Mouse (Mus musculus): ENCODE measurements at regions not wholly inside any gene's neighbourhood (a gene's known extent, or its start where the extent isn't known, plus 50 kb on each side); places are given as distances from the start of the nearest gene placed in this dataset.

GRCm38 (mm10) chr2:48432545-48432944 is 381.4 kb upstream of the Acvr2a start:
- ATAC-seq (ENCODE audit: low FRiP score, low TSS enrichment): peak; percentile 76
- 47% methylated on average over 1 of the region's 1 CpGs for WGBS
- Histone ChIP-seq H3K9ac (ENCODE audit: low read length) (no peak overlapping the region), H3K4me3 (ENCODE audit: low read depth, low read length) (no peak overlapping the region), H3K27me3 (ENCODE audit: control insufficient read depth, insufficient read depth, low read length) (no peaks in the 10 kb centered on the region), H3K4me1 (replicated peaks; ENCODE audit: control insufficient read depth, insufficient read depth) (no peaks in the 10 kb centered on the region), H3K36me3 (ENCODE audit: control insufficient read depth, insufficient read depth, low read length) (no peaks in the 10 kb centered on the region), H3K27ac (replicated peaks) (peak overlapping the region; percentile 82), H3K4me2 (replicated peaks; ENCODE audit: low read depth) (no peak overlapping the region), H3K9me3 (ENCODE audit: control insufficient read depth, low read length) (no peaks in the 10 kb centered on the region)
- no peak for DNase-seq (ENCODE audit: low spot score)
- TF ChIP-seq CTCF (IDR thresholded peaks at IDR 0.05; ENCODE audit: low read depth) (no peak), EP300 (optimal IDR thresholded peaks at IDR 0.05) (no peak)

GRCm38 (mm10) chr2:48441296-48441990 is 372.5 kb upstream of the Acvr2a start:
- DNase-seq (ENCODE audit: low spot score) (peak; percentile 81), ATAC-seq (ENCODE audit: low FRiP score, low TSS enrichment) (peak; percentile 86)
- no peaks in the 10 kb centered on the region for H3K9me3 ChIP-seq (ENCODE audit: control insufficient read depth, low read length)
- H3K27ac ChIP-seq (replicated peaks): peak overlapping the region; percentile 78
- no peak for TF ChIP-seq EP300 (optimal IDR thresholded peaks at IDR 0.05)
- no peak; the same call in 1 of the 2 replicates for TF ChIP-seq CTCF (IDR thresholded peaks at IDR 0.05; ENCODE audit: low read depth)
- no peaks in the 10 kb centered on the region for H3K4me1 ChIP-seq (replicated peaks; ENCODE audit: control insufficient read depth, insufficient read depth)
- H3K36me3 ChIP-seq (ENCODE audit: control insufficient read depth, insufficient read depth, low read length): no peaks in the 10 kb centered on the region
- no peaks in the 10 kb centered on the region for H3K27me3 ChIP-seq (ENCODE audit: control insufficient read depth, insufficient read depth, low read length)
- H3K4me3 ChIP-seq (ENCODE audit: low read depth, low read length): no peak overlapping the region
- H3K4me2 ChIP-seq (replicated peaks; ENCODE audit: low read depth): peak overlapping the region; percentile 39
- H3K9ac ChIP-seq (ENCODE audit: low read length): no peak overlapping the region
- 33% methylated on average over 11 of the region's 11 CpGs for WGBS

- no peaks in the 10 kb centered on the region for H3K27me3 ChIP-seq (ENCODE audit: control insufficient read depth, insufficient read depth, low read length)
- ATAC-seq (ENCODE audit: low FRiP score, low TSS enrichment) (peak; percentile 81), DNase-seq (ENCODE audit: low spot score) (peak; percentile 30)
- WGBS: 46% methylated on average over 10 of the region's 10 CpGs
- H3K4me2 ChIP-seq (replicated peaks; ENCODE audit: low read depth): peak overlapping the region; percentile 39
- no peak overlapping the region for H3K9ac ChIP-seq (ENCODE audit: low read length)
- H3K4me3 ChIP-seq (ENCODE audit: low read depth, low read length): no peak overlapping the region
- no peaks in the 10 kb centered on the region for H3K9me3 ChIP-seq (ENCODE audit: control insufficient read depth, low read length)
- H3K27ac ChIP-seq (replicated peaks): peak overlapping the region; percentile 79
- H3K36me3 ChIP-seq (ENCODE audit: control insufficient read depth, insufficient read depth, low read length): no peaks in the 10 kb centered on the region
- H3K4me1 ChIP-seq (replicated peaks; ENCODE audit: control insufficient read depth, insufficient read depth): no peaks in the 10 kb centered on the region
- TF ChIP-seq EP300 (optimal IDR thresholded peaks at IDR 0.05): peak; percentile 65
- 0 out of 2 replicates have a peak, but pooled peaks have one; percentile 9 for TF ChIP-seq CTCF (IDR thresholded peaks at IDR 0.05; ENCODE audit: low read depth)
Measured at GRCm38 (mm10) chr2:48441991-48442544, 371.8 kb upstream of the Acvr2a start.

GRCm38 (mm10) chr2:48445898-48446604 is 367.9 kb upstream of the Acvr2a start:
- ATAC-seq (ENCODE audit: low FRiP score, low TSS enrichment) (0 out of 2 replicates have a peak, but pooled peaks have one; percentile 38), DNase-seq (ENCODE audit: low spot score) (no peak)
- Histone ChIP-seq H3K36me3 (ENCODE audit: control insufficient read depth, insufficient read depth, low read length) (no peaks in the 10 kb centered on the region), H3K4me3 (ENCODE audit: low read depth, low read length) (no peak overlapping the region), H3K27ac (replicated peaks) (no peak overlapping the region), H3K9ac (ENCODE audit: low read length) (no peak overlapping the region), H3K9me3 (ENCODE audit: control insufficient read depth, low read length) (no peaks in the 10 kb centered on the region), H3K4me2 (replicated peaks; ENCODE audit: low read depth) (no peak overlapping the region), H3K27me3 (ENCODE audit: control insufficient read depth, insufficient read depth, low read length) (no peaks in the 10 kb centered on the region), H3K4me1 (replicated peaks; ENCODE audit: control insufficient read depth, insufficient read depth) (no peaks in the 10 kb centered on the region)
- TF ChIP-seq CTCF (IDR thresholded peaks at IDR 0.05; ENCODE audit: low read depth): no peak
- TF ChIP-seq EP300 (optimal IDR thresholded peaks at IDR 0.05): no peak
- 43% methylated on average over 5 of the region's 5 CpGs for WGBS

GRCm38 (mm10) chr2:48446617-48447016 is 367.3 kb upstream of the Acvr2a start:
- Histone ChIP-seq H3K9ac (ENCODE audit: low read length) (no peak overlapping the region), H3K4me3 (ENCODE audit: low read depth, low read length) (no peak overlapping the region), H3K4me1 (replicated peaks; ENCODE audit: control insufficient read depth, insufficient read depth) (no peaks in the 10 kb centered on the region), H3K4me2 (replicated peaks; ENCODE audit: low read depth) (no peak overlapping the region), H3K36me3 (ENCODE audit: control insufficient read depth, insufficient read depth, low read length) (no peaks in the 10 kb centered on the region), H3K27me3 (ENCODE audit: control insufficient read depth, insufficient read depth, low read length) (no peaks in the 10 kb centered on the region), H3K9me3 (ENCODE audit: control insufficient read depth, low read length) (no peaks in the 10 kb centered on the region), H3K27ac (replicated peaks) (no peak overlapping the region)
- DNase-seq (ENCODE audit: low spot score) (no peak), ATAC-seq (ENCODE audit: low FRiP score, low TSS enrichment) (no peak)
- TF ChIP-seq EP300 (optimal IDR thresholded peaks at IDR 0.05) (no peak), CTCF (IDR thresholded peaks at IDR 0.05; ENCODE audit: low read depth) (no peak)
- WGBS: 72% methylated on average over 5 of the region's 5 CpGs
